Mouse (Mus musculus): ENCODE measurements around the gene Asgr1. TPM values are rescaled to one million over a fixed set of nuclear protein-coding genes. Genes with fewer than 3 reads are reported as not detected.
"Not testable (repeated sequence)": the region's sequence is repeated elsewhere in the genome, so short reads cannot be mapped to it uniquely, and the experiment has no call there.

Asgr1 gene
- total RNA-seq, 2 experiments from 2014 or later: 3.7 to 3.9 TPM

DNA sequence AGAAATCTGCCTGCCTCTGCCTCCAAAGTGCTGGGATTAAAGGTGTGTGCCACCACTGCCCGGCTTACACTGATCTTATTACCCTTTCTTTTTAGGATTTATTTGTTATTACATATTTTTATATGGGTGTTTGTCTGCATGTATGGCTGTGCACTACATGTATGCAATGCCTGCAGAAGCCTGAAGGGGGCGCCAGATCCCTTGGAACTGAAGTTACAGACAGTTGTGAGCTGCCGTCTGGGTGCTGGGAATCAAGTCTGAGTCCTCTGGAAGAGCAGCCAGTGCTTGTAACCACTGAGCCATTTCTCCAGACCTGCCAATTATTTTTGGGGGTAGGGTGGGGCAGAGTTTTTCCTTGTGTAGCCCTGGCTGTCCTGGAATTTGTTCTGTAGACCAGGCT is 9.2 kb downstream of the Asgr1 start:
- DNase-seq: no peak
- intact Hi-C loops (cut with DNase I): no loop called here

DNA sequence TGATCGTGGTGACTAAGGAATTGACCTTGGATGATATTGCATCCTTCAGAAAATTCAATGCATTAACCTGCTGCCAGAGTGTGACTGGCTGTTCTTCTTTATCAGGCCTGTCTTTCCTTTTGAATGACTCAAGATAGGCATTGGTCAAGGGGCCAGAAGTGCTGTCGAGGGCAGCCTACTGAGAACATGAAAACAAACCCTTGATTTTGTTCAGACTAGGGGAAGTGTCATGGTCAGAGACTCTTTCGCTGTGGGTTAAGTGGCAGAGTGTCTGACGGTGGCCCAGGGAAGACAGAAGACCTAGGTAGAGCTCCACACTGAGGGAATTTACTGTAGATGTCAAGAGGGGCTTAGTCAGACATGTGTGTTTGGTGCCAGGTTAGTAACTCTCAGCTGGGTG is 12.8 kb downstream of the Asgr1 start:
- DNase-seq: no peak
- intact Hi-C loops (cut with DNase I): no loop called here

DNA sequence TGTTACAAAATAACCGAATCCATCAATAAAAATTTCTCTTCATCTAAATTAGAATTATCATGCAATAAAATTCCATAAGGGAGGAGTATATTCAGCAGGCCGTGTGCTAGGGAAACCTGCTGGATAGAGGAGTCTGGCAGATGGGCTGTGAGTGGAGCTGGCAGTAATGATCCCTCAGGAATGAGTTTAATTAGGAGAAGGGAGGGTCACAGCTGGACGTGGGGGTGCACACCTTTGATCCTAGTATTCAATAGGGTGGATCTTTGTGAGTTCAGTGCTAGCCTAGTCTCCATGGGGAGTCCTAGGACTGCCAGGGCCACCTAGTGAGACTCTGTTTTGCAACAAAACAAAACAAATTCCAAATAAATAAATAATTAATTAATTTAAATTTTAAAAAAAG is 14.4 kb downstream of the Asgr1 start:
- intact Hi-C loops (cut with DNase I): no loop called here
- no peak for DNase-seq

DNA sequence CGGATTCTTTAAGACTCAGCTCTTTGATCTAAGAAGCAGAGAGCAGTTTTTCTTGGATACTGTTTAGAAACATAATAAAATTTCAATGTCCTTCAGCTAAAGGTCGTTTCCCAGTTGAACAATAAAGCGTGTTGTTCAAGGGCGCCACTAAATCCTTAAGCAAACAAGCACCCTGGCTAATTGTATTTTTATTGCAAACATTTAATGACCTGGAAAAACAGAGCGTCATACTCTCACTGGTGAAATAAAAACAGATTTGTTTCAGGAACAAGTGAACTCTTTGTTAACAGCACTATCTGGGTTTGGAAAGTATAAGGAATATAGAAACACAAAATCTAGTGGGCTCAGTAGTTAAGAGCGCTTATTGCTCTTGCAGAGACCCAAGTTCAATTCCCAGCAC is 16.2 kb downstream of the Asgr1 start:
- intact Hi-C loops (cut with DNase I): loop anchor here (5.0 kb wide), 2 partner anchors 127 to 142 kb away; partner anchors contain the start of gene Slc16a11
- DNase-seq: no peak

DNA sequence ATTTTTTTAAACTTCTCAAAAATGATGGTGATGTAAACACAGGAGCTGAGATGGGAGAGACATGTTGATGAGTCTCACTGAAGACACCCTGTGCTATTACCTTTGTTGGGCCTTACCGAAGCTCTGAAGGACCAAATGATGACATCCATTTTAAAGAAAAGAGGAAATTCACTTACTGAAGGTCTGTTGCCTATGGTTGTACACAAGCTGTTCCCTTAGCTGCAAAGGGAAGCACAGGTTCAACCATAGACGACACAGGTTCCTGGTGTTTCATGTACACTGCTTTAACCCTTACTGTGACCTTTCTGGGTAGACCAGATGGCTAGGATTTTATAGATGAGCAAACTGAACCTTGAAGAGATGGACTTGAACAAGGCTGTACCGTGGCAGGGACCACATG is 16.7 kb downstream of the Asgr1 start:
- intact Hi-C loops (cut with DNase I): loop anchor here (5.0 kb wide), 2 partner anchors 127 to 142 kb away; partner anchors contain the start of gene Slc16a11

DNA sequence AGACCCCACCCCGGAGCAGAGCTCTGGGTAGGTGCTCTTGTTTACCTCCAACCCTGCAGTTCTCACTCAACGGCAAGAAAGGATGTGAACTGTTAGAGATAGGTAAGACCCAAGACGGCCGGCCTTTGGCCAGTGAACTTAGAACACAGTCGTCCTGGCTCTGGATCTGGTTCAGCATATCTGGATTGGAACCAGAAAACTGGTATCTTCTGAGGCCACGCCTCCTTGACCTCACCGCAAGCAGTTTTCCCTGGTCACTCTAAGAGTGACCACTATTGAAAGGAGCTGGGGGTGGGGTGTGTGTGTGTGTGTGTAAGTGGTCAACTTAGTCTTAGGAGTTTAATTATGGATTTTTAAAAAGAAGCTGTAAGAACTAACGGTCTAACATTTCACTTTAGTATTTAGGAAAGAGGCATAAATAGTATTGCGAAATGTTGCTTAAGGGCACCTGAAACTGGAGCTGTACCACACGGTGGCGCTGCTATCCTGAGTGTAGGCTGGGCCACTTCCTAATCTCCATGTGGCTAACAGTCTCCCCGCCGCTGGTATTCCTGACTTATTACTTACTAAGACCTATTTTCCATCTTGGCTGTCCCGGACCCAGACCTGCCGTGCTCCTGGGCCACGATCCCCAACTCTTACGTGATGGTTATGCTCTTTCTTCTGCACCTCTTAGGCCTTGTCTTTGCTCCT is 20.6 kb downstream of the Asgr1 start:
- intact Hi-C loops (cut with DNase I): loop anchor here (5.0 kb wide), 2 partner anchors 123 to 138 kb away; partner anchors contain the start of gene Slc16a11
- DNase-seq: peak; percentile 82

More for the DNA sequence above, 16.7 kb downstream of the Asgr1 start:
- not testable (repeated sequence) for DNase-seq

DNA sequence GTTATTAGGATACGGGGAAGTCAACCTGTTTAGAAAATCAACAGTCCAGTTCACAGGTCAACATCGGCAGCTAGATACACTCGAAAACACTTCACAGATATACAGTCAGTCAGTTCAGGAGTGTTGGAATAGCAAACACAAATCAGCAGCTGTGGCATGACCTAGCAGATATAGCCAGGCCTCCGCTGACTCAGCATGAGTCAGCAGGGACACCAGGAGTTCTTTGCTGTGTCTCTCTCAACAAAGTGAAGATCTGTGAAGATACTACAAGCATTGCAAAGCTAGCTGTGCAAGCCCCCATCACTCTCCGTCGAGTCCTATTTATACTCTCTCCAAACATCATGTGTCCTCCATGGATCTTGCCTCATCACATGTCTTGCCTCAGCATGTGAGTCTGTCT is 21.7 kb downstream of the Asgr1 start:
- DNase-seq: no peak
- intact Hi-C loops (cut with DNase I): no loop called here

DNA sequence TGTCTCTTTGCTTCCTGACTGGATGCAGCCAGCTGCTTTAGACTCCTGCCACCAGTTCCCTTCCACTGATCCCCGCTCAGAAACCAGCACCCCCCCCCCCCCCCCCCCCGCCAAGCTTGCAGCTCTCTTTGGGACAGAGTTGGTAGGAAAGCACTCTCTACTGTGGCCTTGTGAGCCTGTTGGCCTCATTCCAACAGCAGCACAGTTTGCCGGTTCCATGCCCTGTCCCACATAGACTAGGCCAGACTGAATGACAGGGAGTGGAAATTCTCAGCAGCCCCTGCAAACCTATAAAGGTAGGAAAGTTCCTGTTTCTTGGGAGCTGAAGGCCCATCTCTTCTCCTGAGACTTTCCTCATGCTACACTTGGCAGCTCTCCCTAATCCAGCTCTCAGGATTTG is 23.6 kb downstream of the Asgr1 start:
- no peak for DNase-seq
- intact Hi-C loops (cut with DNase I): loop anchor here (2.0 kb wide), 1 partner anchor 103 kb away; no protein-coding TSS in a partner anchor

DNA sequence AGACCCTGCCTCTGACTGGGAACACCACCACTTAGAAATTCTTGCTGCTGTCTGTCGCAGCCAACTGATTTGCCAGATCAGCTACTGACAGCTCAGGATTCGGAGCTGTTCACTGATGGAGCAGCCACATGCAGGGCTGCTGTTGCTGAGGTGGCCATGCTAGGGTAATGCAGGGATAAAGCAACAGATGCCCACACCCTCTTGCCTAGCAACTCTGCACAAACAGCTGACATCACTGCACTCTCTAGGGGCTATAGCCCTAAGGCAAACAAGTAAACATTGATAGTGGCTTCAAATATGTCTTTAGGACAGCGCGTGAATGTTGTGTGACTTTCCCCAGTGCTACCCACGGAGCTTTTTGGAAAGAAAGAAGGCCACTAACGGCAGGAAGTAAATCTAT is 25.3 kb downstream of the Asgr1 start:
- intact Hi-C loops (cut with DNase I): no loop called here
- no peak for DNase-seq

DNA sequence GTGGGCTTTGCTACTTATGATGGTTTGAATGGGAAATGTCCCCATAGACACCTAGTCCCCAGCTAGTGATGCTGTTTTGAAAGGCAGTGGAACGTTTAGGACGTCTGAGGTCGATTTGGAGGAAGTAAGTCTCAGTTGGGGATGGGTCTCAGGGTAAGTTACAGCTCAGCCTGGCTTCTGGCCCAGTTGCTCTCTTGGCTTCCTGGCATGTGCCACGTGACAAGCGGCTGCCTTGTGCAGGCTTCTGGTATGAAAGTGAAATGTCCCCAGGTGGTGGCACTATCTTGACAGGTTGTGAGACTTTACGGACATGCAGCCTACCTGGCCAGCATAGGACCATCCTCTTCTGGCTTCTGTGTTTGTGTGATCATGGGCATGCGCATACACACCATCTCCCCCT is 26.0 kb downstream of the Asgr1 start:
- DNase-seq: peak; percentile 31
- intact Hi-C loops (cut with DNase I): no loop called here

DNA sequence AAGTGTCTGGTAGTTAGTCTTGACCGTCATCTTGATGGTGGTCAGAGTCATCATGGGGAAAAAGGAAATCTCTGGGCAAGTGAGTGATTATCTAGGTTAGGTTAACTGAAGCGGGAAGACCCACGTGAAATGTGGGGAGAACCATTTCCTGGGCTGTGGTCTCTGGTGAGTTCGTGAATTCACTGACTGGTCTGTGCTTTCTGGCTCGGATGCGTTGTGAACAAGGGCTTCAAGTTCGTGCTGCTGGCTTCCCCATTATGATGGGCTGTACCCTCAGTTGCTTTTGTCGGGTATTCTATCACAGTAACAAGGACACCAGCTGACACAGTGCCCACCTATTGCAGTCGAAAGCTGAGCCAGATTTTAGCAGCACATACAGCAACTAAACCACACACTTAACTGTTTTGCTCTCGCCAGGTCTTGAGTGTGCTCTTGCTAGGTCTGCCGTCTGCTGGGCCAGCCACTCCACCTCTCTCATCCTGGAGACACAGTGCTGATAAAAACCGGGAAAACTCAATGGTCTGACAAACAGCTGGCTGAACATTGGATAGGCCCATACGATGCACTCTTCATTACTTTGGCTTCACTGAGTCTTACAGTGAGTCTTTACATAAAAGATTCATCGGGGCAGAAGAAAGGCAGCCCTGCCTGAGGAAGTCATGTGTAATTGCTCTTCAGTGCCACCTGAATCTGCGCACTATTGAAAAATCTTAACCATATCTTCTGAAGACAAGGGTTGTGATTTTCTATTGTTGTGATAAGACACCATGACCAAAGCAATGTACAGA is 27.1 kb downstream of the Asgr1 start:
- DNase-seq: no peak
- intact Hi-C loops (cut with DNase I): no loop called here

DNA sequence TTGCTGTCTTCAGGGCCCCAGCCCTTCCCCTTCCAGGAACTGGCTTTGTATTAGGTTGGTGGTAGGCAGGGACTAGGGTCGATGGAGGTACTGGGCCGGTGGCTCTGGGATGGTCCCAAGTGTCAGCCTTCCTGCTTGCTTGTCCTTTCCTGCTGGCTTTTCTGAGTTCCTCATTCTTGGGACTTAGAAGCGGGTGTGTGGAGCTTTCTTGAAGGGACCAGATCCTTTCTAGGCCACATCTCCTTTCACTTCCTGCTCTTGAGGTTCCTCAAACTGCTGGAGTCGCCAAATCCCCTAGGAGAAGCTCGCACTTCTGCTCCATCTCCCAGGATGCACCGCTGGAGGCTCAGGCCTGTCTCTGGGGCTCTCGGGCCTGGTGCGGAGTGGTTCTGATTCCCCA is 30.7 kb downstream of the Asgr1 start:
- DNase-seq: no peak
- intact Hi-C loops (cut with DNase I): no loop called here

DNA sequence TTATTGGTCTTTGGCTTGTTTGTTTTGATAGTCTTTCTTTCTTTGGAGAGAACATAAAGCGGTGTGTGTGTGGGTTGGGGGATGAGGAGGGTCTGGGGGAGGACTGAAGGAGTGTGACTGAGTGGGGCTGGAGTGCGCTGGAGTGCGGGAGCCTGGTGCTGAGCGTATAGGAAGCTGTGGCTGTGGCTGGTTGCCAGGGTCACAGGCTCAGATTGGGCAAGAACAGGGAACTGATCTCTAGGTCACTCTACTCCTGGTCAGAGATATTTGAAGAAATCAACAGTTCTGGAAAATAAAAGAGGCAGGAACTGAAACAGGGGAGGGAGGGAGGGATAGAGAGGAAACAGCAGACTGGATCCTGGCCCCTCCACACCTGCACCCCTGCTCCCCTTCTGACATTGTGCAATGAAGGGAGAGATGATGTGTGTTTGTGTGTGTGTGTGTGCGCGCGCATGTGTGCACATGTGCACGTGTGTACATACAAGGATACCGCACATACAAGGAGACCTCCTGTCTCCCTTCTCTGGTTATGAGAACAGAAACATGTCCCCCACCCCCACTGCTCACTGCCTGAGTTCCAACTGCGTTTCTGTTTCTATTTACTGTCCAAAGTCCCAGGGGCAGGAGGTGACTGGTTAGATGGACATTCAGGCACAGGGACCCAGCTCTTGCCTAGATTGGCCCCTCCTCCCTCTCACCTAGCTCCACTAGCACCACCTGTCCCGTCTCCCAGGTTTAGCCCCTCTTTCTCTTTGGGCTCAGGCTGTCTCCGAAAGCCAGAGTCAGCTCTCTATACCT is 38.3 kb downstream of the Asgr1 start, which contains the start of gene Asgr2:
Gene Asgr2, plus strand, starts transcription at position 659 of the 798 bp plus-strand sequence.
- intact Hi-C loops (cut with DNase I): no loop called here
- DNase-seq: no peak

DNA sequence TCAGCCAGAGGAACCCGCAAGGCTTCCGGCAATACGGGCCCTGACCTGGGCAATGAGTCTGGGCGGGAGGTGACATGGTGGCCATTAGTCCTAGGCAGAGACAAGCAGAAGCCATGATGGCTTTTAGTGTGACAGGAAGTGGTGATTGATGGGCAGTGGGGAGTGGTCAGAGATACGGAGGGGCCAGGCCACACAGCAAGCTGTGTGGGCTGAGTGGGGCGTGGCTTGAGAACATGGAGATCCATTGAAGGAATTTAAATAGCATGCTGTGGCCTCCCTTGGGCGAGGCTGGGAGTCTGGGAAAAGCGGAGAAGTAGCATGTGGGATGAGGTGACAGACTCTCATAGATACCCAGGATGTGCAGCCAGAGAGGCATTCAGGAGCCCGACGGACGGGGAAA is 43.5 kb downstream of the Asgr1 start:
- intact Hi-C loops (cut with DNase I): no loop called here
- DNase-seq: no peak

DNA sequence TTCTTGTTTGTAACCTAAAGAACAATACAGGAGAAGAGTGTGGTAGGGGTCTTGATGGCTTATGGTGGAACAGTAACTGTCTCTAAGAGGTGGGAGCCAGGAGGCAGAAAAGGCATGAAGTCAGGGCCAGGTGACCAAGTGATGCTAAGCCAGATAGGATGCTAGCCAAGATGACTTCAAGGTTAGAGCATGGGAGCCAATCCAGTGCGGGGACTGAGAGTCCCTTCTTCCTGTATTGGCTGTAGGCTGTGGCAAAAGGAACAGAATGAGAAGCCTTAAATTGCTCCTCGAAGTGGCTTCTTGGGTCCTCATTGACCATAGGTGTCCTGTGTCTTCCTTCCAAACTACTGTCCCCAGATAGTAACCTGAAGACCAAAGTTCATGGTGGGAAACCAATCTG is 45.2 kb downstream of the Asgr1 start:
- intact Hi-C loops (cut with DNase I): no loop called here
- DNase-seq: no peak

DNA sequence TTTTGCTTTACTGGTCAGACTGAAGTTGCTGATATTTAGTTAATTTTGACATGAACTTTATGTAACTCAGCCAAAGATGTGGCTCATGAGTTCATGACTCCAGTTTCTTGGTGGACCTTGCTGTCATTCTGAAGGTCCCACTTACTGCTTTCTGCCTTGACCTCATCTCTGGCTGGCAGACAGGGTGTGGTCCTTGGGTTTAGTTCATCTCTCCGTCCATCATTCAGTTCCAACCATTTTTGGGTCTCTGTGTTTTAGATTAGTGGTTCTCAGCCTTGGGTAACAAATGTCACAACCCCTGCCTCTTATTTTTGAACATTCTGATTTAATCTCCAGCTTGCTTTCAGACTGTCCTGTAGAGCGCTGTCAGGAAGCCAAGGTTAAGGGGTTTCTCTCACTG is 45.9 kb downstream of the Asgr1 start:
- DNase-seq: no peak
- intact Hi-C loops (cut with DNase I): no loop called here

DNA sequence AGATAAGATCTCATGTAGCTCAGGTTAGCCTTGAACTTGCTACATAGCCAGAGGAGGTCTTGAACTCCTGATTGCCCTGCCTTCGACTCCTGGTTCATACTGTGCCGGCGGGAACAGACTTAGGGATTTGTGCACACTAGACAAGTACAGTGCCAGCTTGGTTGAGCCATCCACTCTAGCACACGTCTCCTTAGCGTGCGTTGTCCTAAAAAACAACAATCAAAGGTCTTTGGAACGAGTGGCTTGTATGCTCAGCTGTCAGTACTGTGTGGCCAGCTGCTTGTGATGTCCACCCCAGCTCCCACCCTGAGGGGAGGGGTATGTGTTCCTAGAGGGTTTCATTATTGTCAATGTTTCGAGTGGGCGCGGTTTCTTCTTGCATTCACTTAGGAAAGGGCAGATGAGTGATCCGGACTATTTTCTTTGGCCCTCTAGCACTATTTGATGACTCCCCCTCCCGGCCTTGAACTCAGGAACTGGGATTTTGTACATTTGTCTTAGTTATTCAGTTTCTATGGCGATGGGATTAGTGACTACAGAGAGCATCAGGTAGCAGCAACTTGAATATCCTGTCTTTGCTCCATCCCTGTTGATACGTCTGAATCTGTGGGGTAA is 49.9 kb downstream of the Asgr1 start:
- intact Hi-C loops (cut with DNase I): no loop called here
- no peak for DNase-seq

DNA sequence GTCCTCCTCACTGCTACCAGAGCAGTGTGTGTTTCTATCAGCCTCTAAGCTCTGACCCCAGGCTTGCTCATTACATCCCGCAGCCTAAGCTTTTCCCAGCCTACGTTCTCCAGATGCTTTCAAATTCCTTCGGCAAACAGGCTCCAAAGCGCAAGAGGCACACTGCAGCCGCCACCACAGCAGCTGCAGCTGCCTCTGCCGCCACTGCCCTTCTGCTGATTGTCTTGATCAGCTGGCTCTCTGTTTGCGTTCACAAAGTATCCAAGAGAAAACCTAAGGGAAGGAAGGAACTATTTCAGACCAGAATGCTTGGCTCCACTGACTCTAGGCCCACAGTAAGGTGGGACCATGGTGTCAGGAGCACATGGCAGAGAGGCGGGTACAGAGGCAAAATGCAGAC is 53.2 kb downstream of the Asgr1 start:
- DNase-seq: no peak
- intact Hi-C loops (cut with DNase I): no loop called here

All from left cerebral cortex, postnatal 4 days (tissue).